Mouse (Mus musculus) midbrain, embryonic 10.5 days (tissue): ENCODE results near the gene Pex13. TPM values are rescaled to one million over a fixed set of nuclear protein-coding genes. Genes with fewer than 3 reads are reported as not detected.

Experiments used
- DNase-seq: peaks from one replicate; pipeline ENCODE4 v3.0.0-alpha.2; 2017; ENCODE audit warnings: low spot score
- H3K27ac ChIP-seq: fragments of 300-500 bp; sonication (generic); replicated peaks from 2 replicates; pipeline ENCODE4 v1.5.1; 2016; ENCODE audit warnings: mild to moderate bottlenecking
- H3K27me3 ChIP-seq: fragments of 300-500 bp; sonication (generic); 2 replicates; pipeline ENCODE4 v1.6.1; 2016; ENCODE audit warnings: low read depth, mild to moderate bottlenecking; ENCODE audit not compliant: poor library complexity, severe bottlenecking
- H3K36me3 ChIP-seq: fragments of 300-500 bp; sonication (generic); 2 replicates; pipeline ENCODE4 v1.6.1; 2016; ENCODE audit warnings: mild to moderate bottlenecking, moderate library complexity
- H3K4me1 ChIP-seq: fragments of 300-500 bp; sonication (generic); 2 replicates; pipeline ENCODE4 v1.6.1; 2016
- H3K4me3 ChIP-seq: fragments of 300-500 bp; sonication (generic); 2 replicates; pipeline ENCODE4 v1.5.1; 2016; ENCODE audit warnings: mild to moderate bottlenecking, moderate library complexity
- H3K9me3 ChIP-seq: fragments of 300-500 bp; sonication (generic); replicated peaks from 2 replicates; pipeline ENCODE4 v1.6.1; 2016; ENCODE audit warnings: mild to moderate bottlenecking
- WGBS: fragments of 180-500 bp; shearing (Covaris S2); methylation state at CpG from one replicate; pipeline ENCODE4 v1.1.7; 2016; 5-methylcytosine and 5-hydroxymethylcytosine counted together
- polyA plus RNA-seq: library from polyadenylated mRNA; unstranded; fragments of >200 nt; fragmentation: Nextera tagmentation; extraction: Ambion mirVana; gene quantifications from 2 replicates; pipeline ENCODE4 v1.2.1, GENCODE M21; 2016

The Pex13 gene
- polyA plus RNA-seq, 1 experiment from 2014 or later, result 37.0 TPM

DNA sequence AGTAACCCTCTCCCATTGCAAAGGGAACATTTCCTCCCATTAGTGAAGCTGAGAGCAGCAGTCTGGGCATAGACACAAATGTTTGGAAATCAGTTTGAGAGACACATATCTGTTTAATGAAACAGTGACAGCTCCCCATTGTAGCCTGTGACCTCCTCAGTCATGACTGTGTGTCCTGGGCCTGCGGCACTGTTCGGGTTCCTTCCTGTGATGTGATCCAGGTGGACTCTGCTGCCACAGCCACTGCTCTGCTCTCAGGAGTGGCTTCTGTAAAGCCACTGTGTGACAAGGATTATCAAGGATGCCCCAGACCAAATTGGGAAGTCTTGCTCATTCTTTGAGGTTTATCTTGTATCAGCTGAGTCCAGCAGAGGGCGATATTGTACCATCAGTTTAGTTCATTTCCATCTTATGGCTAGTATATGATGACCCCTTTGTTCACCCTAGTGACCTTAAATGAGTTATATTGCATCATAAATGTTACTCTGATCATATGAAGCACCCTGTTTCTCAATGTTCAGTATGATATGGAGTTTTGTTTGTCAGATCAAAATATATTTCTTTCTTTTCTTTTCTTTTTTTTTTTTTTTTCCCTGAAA, 13.4 kb upstream of the Pex13 start:
- DNase-seq, result peak; percentile 42
- Histone ChIP-seq H3K4me1 (no peaks in the 10 kb centered on the region), H3K9me3 (no peaks in the 10 kb centered on the region), H3K36me3 (peaks cover 72% of the 10 kb centered on the region), H3K27ac (no peak overlapping the region), H3K4me3 (no peak overlapping the region), H3K27me3 (no peaks in the 10 kb centered on the region)
- 48% methylated on average over 3 of the region's 3 CpGs for WGBS

DNA sequence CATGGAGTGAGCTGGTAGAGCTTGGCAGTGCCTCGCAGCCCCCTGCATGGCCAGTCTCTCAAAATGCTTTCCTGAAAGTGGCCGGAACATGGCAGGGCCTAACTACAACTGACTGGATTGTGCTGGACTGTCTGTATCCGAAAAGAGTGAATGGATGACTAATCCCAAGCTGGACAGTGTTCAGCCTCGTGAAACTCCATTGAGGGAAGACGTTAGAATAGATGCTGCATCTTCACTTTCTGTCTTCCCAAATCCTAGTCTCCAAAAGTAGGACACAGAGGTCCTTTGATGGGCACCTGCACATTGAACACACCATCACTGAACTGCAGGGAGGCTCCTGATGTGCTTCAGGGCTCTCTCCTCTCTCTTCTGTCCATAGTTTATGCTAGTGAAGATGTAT, 10.3 kb upstream of the Pex13 start:
- Histone ChIP-seq H3K27ac (no peak overlapping the region), H3K9me3 (no peaks in the 10 kb centered on the region), H3K4me3 (no peak overlapping the region), H3K36me3 (peaks cover 77% of the 10 kb centered on the region), H3K4me1 (no peaks in the 10 kb centered on the region), H3K27me3 (no peaks in the 10 kb centered on the region)
- 90% methylated on average over 5 of the region's 5 CpGs for WGBS
- DNase-seq, result no peak

DNA sequence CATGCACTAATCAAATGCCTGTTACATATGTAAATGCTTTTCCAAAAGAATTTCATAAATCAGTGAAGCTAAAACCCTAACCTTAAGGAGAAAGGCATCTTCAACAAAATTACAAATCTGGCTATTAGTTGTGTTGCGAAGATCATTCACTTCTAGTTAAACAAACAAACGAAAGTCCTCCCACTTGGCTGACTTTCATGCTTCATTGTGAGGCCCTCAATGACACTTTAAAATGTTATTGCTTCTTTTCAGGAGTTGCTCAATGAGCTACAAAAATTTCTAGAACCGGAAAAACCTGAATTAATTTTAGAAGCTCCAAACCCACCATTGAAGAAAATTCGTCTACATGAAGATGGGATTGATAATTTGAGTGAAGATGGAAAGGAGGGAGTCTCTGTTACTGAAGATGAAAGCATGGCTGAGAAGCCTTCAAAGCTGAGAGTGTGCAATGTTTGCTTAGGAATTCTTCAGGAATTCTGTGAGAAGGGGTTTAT, 6.5 kb upstream of the Pex13 start:
- WGBS, result 91% methylated on average over 4 of the region's 4 CpGs
- no peak for DNase-seq
- no peaks in the 10 kb centered on the region for H3K9me3 ChIP-seq
- H3K36me3 ChIP-seq, result peaks cover 48% of the 10 kb centered on the region
- no peaks in the 10 kb centered on the region for H3K27me3 ChIP-seq
- peaks cover 2% of the 10 kb centered on the region; the same call in 1 of the 2 replicates for H3K4me1 ChIP-seq
- H3K4me3 ChIP-seq, result no peak overlapping the region
- no peak overlapping the region for H3K27ac ChIP-seq

DNA sequence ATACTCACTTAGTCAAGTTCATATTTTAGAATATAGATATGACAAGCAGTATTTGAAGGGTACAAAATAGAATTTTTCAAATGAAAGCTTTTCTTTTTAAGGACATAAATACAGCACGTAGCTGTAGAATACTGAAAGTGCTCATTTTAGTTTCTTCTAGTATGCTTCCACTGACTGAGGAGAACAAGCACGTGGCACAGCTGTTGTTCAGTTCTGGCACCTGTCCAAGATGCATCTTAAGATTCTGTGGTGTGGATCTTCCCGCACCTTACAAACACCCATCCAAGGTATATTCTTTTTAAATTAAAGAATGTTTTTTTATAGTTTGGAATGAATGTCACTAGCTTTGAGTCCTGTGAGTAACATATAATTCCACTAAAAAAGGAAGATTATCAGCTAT, 1.4 kb upstream of the Pex13 start:
- 77% methylated on average over 3 of the region's 3 CpGs for WGBS

DNA sequence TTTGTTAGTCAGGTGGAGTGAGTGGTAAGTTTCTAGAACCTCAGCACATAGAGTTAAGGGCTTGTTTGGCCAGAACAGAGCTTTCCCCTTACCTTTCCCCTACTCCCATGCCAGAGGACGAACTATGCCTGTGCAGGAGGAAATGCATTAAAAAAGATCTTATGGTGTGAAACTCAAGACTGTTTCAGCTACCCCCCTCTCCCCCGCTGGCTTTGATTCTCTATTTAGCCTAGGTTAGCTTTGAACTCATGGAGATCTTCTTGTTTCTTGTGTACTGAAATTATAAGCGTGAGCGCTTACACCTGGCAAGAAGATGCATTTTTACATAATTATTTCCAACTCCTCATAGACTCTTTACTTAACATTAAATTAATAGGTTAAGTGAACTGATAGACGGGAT, 767 bp upstream of the Pex13 start:
- DNase-seq, result no peak
- Histone ChIP-seq H3K4me1 (peaks cover 32% of the 10 kb centered on the region), H3K9me3 (no peaks in the 10 kb centered on the region), H3K27ac (peak overlapping the region; percentile 95), H3K36me3 (no peaks in the 10 kb centered on the region), H3K4me3 (peak overlapping the region; percentile 78), H3K27me3 (no peaks in the 10 kb centered on the region)
- 10% methylated on average over 5 of the region's 5 CpGs for WGBS

More for the DNA sequence above, 1.4 kb upstream of the Pex13 start:
- no peak overlapping the region for H3K27ac ChIP-seq
- no peaks in the 10 kb centered on the region for H3K27me3 ChIP-seq
- H3K4me1 ChIP-seq, result peaks cover 32% of the 10 kb centered on the region
- H3K4me3 ChIP-seq, result peak overlapping the region; percentile 78
- DNase-seq, result no peak
- H3K9me3 ChIP-seq, result no peaks in the 10 kb centered on the region
- no peaks in the 10 kb centered on the region; the same call in 1 of the 2 replicates for H3K36me3 ChIP-seq

DNA sequence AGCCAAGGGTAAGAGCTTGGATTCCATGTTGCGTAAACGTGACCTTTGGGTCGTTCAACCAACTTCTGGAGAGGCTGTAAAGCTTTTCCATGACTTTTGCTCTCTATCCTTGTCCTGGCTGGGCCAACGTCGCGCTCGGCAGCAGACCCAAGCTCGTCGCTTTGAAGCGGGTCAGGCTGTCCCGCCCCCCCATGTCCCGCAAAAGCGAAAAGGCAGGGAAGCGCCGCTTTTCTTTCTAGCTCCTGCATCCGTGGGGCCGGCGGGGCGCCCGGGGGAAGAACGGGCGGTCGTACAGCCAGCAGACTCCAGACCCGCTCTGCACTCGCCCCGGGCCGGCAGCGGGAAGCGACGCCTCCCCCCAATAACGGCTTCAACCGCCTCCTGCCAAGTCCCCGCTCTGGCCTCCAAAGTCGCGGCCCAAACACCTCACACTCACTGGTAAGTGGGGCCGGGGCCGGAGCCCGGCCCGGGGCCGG, 410 bp downstream of the Pex13 start, which contains the start of gene Pus10:
Pus10 (plus strand) TSS at position 364 of the 476 bp plus-strand sequence.
- Histone ChIP-seq H3K27ac (peak within 1 kb of the TSS; percentile 95), H3K27me3 (no peaks in the 10 kb centered on the region), H3K4me1 (peaks cover 32% of the 10 kb centered on the region), H3K4me3 (peak within 1 kb of the TSS; percentile 78), H3K36me3 (no peaks in the 10 kb centered on the region), H3K9me3 (no peaks in the 10 kb centered on the region)
- WGBS, result under 1% methylated on average over 40 of the region's 40 CpGs
- DNase-seq, result no peak

DNA sequence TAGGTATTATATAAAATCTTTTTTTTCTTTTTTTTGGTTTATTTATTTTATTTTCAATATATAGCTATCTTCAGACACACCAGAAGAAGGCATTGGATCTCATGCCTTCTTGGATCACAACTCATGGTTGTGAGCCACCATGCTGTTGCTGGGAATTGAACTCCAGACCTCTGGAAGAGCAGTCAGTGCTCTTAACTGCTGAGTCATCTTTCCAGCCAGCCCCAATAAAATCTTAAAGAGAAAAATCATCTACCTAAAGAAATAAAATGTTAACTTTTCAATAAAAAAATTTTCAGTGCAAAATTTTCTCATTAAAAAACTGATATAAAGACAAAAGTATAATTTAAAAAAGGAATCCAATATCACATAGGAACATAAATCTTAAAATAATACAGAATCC, 1.5 kb downstream of the Pex13 start:
- H3K27ac ChIP-seq, result no peak overlapping the region
- no peaks in the 10 kb centered on the region for H3K9me3 ChIP-seq
- peaks cover 32% of the 10 kb centered on the region for H3K4me1 ChIP-seq
- no peaks in the 10 kb centered on the region for H3K36me3 ChIP-seq
- no peaks in the 10 kb centered on the region for H3K27me3 ChIP-seq
- no peak for DNase-seq
- peak overlapping the region; percentile 78 for H3K4me3 ChIP-seq

DNA sequence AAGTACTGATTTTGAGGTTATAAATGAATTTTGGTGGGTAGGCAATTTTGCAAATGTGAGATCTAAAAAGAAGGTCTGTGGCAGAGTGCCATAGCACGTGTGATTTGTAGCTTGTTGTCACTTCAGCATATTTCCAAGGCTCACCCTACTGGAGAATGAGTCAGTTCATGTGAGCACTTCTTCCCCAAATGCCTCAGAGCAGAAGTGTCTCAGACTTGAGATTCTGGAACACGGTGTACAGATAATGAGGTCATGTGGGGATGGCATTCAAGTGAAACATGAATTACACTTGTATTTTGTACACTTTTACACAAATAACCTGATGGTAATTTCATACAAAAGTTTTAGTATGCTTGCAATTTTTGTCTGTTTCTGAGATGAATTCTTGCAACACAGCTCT, 8.0 kb downstream of the Pex13 start:
- Histone ChIP-seq H3K4me3 (no peak overlapping the region), H3K9me3 (no peaks in the 10 kb centered on the region), H3K4me1 (peaks cover 2% of the 10 kb centered on the region), H3K27me3 (no peaks in the 10 kb centered on the region), H3K36me3 (no peaks in the 10 kb centered on the region), H3K27ac (no peak overlapping the region)
- no peak for DNase-seq
- 91% methylated on average over 2 of the region's 2 CpGs for WGBS

DNA sequence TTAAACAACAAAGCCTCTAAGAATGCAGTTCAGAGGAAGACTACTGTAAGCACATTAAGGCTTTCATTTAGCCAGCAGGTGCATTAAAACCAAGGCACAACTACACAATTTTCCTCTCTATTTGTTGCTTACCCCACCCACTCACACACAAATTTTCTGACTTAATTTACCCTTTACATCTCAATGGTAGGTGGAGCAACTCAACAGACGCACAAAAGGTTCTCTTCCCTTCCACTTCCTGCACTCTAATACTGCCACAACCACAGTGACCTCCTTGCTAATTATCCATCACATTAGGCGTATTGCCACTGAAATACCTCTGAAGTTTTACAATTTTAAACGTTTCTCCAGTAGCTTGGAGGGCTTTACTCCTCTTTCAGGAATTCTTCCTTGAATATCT, 12.1 kb downstream of the Pex13 start:
- 74% methylated on average over 3 of the region's 3 CpGs for WGBS

DNA sequence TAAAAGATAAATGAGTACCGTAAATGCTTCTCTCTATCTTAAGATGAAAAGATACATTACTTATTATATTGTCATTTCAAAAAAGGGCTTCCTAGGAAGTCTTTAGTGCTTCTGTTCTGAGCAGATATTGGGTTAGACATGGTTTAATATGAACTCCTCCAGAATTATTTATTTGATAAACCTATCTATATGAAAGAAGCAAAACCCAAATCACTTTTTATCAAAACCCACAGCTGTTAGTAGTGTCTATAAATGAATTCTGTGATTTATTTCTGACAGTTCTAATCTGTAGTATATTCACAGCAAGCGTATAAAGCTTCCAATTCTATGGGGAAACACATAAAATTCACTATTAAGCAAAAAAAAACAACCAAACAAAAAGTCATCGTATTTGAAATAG, 17.9 kb downstream of the Pex13 start:
- Histone ChIP-seq H3K36me3 (peaks cover 85% of the 10 kb centered on the region), H3K4me1 (no peaks in the 10 kb centered on the region), H3K27me3 (no peaks in the 10 kb centered on the region), H3K9me3 (no peaks in the 10 kb centered on the region; the same call in 1 of the 2 replicates), H3K27ac (no peak overlapping the region), H3K4me3 (no peak overlapping the region)
- DNase-seq, result no peak
- 94% methylated on average over 3 of the region's 3 CpGs for whole genome bisulfite sequencing

More for the DNA sequence above, 12.1 kb downstream of the Pex13 start:
- no peaks in the 10 kb centered on the region for H3K27me3 ChIP-seq
- no peak for DNase-seq
- H3K4me1 ChIP-seq, result no peaks in the 10 kb centered on the region
- H3K27ac ChIP-seq, result no peak overlapping the region
- H3K36me3 ChIP-seq, result peaks cover 35% of the 10 kb centered on the region
- H3K4me3 ChIP-seq, result no peak overlapping the region
- no peaks in the 10 kb centered on the region for H3K9me3 ChIP-seq

DNA sequence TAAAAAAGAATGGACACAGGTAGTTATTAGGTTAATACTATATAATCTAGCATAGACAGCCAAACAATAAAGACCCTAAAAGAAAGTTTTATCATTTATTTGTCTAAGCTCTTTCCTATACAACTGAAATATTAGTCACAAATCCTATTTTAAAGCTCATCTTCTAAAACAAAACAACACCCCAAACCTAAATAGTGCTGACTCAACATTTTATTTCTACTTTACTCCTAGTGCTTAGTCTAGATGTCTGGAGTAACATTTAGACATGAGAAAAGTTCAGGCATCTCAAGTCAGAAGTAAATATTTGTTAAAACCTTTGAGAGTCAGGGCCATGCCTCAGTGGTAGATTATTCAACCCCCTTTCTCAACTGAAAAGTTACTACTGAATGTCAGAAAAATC, 18.3 kb downstream of the Pex13 start:
- peaks cover 86% of the 10 kb centered on the region for H3K36me3 ChIP-seq
- no peaks in the 10 kb centered on the region for H3K4me1 ChIP-seq
- H3K27ac ChIP-seq, result no peak overlapping the region
- DNase-seq, result no peak
- H3K27me3 ChIP-seq, result no peaks in the 10 kb centered on the region
- no peak overlapping the region for H3K4me3 ChIP-seq
- H3K9me3 ChIP-seq, result no peaks in the 10 kb centered on the region; the same call in 1 of the 2 replicates

DNA sequence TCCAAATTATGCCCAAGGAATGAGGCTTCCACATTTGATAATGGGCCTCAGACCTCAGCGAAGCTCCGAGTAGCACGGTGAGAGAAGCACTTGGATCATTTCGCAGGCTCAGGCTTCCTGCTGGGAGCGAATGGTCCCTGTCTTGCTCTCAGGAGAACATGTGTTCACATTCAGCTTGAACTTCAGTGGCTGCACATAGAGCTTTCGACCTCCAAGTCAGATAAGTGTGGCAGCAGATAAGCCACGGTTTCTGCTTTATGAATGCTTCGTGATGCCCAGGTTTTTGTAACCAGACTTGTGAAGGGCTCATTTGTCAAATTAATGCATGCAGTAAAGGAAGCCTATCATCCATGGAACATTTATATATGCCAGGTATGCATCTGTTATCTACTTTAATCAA, 31.2 kb downstream of the Pex13 start:
- H3K4me1 ChIP-seq, result peaks cover 14% of the 10 kb centered on the region
- DNase-seq, result no peak
- 79% methylated on average over 8 of the region's 8 CpGs for WGBS
- H3K36me3 ChIP-seq, result peaks cover 24% of the 10 kb centered on the region
- no peaks in the 10 kb centered on the region for H3K9me3 ChIP-seq
- no peak overlapping the region for H3K4me3 ChIP-seq
- no peak overlapping the region for H3K27ac ChIP-seq
- H3K27me3 ChIP-seq, result no peaks in the 10 kb centered on the region

DNA sequence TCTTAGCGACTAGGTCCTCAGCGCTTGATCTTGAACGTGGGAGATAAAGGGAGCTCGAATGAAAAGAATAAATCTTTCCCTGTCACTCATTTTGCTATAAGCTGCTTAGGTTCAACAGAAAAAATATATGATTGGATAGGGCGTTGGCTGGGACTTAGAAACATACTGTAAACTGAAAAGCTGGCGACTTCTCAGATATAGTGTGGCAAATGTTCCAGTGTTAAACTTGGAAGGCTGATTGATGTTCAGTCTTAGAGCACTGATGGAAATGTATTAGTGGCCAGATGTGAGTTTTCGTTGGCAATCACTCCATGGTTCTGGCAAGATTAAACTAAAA, 31.9 kb downstream of the Pex13 start:
- peaks cover 14% of the 10 kb centered on the region for H3K4me1 ChIP-seq
- H3K27me3 ChIP-seq, result no peaks in the 10 kb centered on the region
- no peaks in the 10 kb centered on the region for H3K9me3 ChIP-seq
- WGBS, result 16% methylated on average over 7 of the region's 7 CpGs
- no peak overlapping the region for H3K27ac ChIP-seq
- peak overlapping the region; percentile 92 for H3K4me3 ChIP-seq
- DNase-seq, result no peak
- peaks cover 17% of the 10 kb centered on the region for H3K36me3 ChIP-seq
